Mouse (Mus musculus): Measurements from ENCODE around the gene A4gnt. TPM values are rescaled to one million over a fixed set of nuclear protein-coding genes. Genes with fewer than 3 reads are reported as not detected.

The A4gnt gene
- total RNA-seq, 1 experiment, result not detected

DNA sequence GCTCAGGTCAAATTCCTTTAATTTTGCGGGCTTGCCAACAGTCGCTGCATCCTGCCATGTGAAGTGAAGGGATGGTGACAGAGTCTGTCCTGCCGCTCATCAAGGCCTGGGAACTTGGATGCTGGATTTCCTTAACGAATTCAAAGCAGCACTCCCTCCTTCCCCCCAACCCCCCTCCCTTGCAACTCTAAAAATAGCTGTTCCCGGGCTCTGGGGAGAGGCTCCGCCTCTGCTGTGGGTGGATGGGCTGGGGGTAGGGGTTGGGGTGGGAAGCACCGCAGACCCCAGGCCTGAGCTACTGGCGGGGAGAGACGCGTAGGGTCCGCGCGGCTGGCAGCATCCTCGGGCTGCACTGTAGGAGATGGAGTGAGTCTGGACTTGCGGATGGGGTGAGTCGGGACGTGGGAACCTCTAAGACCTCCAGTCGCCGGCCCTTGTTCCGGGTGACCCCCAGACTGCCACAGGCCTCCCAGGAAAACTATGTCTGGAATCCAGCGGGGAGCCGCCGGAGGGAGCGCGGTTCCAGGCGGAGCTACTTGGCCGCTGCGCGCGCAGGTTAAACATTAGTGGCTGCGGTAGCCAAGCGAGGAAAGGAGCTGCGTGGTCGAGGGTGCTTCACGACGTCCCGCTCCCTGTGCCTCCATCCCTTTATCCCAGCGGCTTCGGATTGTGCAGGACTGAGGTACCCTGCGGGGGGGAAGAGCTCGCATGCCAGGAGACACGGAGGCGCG lies 17.1 kb downstream of the A4gnt start, which contains the start of gene Dzip1l:
Gene Dzip1l, plus strand, starts transcription at position 216 of the 731 bp plus-strand sequence.
- H3K9ac ChIP-seq (ENCODE audit: insufficient read depth, low read depth, low read length, poor library complexity, severe bottlenecking), result peak within 1 kb of the TSS; percentile 53
- H3K36me3 ChIP-seq (ENCODE audit: control insufficient read depth, insufficient read depth, low read length, poor library complexity, severe bottlenecking), result no peaks in the 10 kb centered on the region
- no peak within 1 kb of the TSS for H3K27ac ChIP-seq (ENCODE audit: insufficient read depth, low read depth, low read length, poor library complexity, severe bottlenecking)
- peak within 1 kb of the TSS; percentile 65 to 81 for H3K4me3 ChIP-seq (ENCODE audit: insufficient read depth in 1 of 2, low read depth in 1 of 2, low read length in 2 of 2, poor library complexity in 1 of 2, severe bottlenecking in 1 of 2)
- peak; percentile 50 for DNase-seq (ENCODE audit: low read depth, low spot score)
- TF ChIP-seq HCFC1 (IDR thresholded peaks at IDR 0.05; ENCODE audit: borderline replicate concordance, insufficient read depth, low read length), result no peak
- TF ChIP-seq ZC3H11A (IDR thresholded peaks at IDR 0.05; ENCODE audit: borderline replicate concordance, low read depth, low read length), result no peak
- TF ChIP-seq CHD2 (IDR thresholded peaks at IDR 0.05; ENCODE audit: low read depth, low read length), result no peak
- TF ChIP-seq MAFK (IDR thresholded peaks at IDR 0.05; ENCODE audit: insufficient read depth, low read depth, low read length), result no peak
- TF ChIP-seq ZNF384 (IDR thresholded peaks at IDR 0.05; ENCODE audit: low read depth, low read length), result no peak
- in situ Hi-C loops (cut with MboI; ENCODE audit: low sequenced_read_pairs in 2 of 2, unreplicated experiment in 2 of 2), result no loop called here
- H3K4me1 ChIP-seq (ENCODE audit: control insufficient read depth in 2 of 2, insufficient read depth in 2 of 2, low read length in 2 of 2, poor library complexity in 1 of 2), result 0 out of 4 replicates have a peak, but pooled peaks cover 0 to 3% of the 10 kb centered on the region in 2 experiments
- no peaks in the 10 kb centered on the region for H3K9me3 ChIP-seq (ENCODE audit: control insufficient read depth, insufficient read depth, low read depth, low read length)

DNA sequence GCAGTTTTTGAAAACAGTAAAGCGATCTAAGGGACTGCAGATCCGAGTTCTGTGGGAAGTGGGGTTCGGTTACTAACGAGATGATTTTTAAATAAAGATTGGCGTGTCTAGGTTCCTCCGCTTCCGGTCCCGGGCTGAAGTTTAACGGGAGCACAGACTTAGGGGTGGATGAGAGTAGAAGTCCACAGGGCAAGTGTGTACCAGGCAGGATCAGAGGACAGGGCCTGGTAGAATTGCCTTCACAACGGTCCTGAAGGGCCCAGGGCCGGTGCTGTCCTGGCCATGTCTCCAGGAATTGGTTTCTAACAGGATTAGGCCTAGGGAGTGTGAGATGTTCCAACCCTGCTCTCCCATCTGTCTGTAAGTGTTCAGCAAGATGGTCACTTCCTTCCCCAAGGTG lies 17.8 kb downstream of the A4gnt start:
- Histone ChIP-seq H3K9ac (ENCODE audit: insufficient read depth, low read depth, low read length, poor library complexity, severe bottlenecking) (peak overlapping the region; percentile 53), H3K36me3 (ENCODE audit: control insufficient read depth, insufficient read depth, low read length, poor library complexity, severe bottlenecking) (no peaks in the 10 kb centered on the region), H3K9me3 (ENCODE audit: control insufficient read depth, insufficient read depth, low read depth, low read length) (no peaks in the 10 kb centered on the region), H3K4me1 (ENCODE audit: control insufficient read depth in 2 of 2, insufficient read depth in 2 of 2, low read length in 2 of 2, poor library complexity in 1 of 2) (0 out of 4 replicates have a peak, but pooled peaks cover 0 to 3% of the 10 kb centered on the region in 2 experiments), H3K27ac (ENCODE audit: insufficient read depth, low read depth, low read length, poor library complexity, severe bottlenecking) (no peak overlapping the region), H3K4me3 (ENCODE audit: insufficient read depth in 1 of 2, low read depth in 1 of 2, low read length in 2 of 2, poor library complexity in 1 of 2, severe bottlenecking in 1 of 2) (peak overlapping the region; percentile 65 to 81)
- in situ Hi-C loops (cut with MboI; ENCODE audit: low sequenced_read_pairs in 2 of 2, unreplicated experiment in 2 of 2), result no loop called here
- no peak for TF ChIP-seq HCFC1 (IDR thresholded peaks at IDR 0.05; ENCODE audit: borderline replicate concordance, insufficient read depth, low read length)
- TF ChIP-seq ZC3H11A (IDR thresholded peaks at IDR 0.05; ENCODE audit: borderline replicate concordance, low read depth, low read length), result no peak
- TF ChIP-seq ZNF384 (IDR thresholded peaks at IDR 0.05; ENCODE audit: low read depth, low read length), result no peak
- no peak for TF ChIP-seq MAFK (IDR thresholded peaks at IDR 0.05; ENCODE audit: insufficient read depth, low read depth, low read length)
- TF ChIP-seq CHD2 (IDR thresholded peaks at IDR 0.05; ENCODE audit: low read depth, low read length), result no peak
- no peak for DNase-seq (ENCODE audit: low read depth, low spot score)

DNA sequence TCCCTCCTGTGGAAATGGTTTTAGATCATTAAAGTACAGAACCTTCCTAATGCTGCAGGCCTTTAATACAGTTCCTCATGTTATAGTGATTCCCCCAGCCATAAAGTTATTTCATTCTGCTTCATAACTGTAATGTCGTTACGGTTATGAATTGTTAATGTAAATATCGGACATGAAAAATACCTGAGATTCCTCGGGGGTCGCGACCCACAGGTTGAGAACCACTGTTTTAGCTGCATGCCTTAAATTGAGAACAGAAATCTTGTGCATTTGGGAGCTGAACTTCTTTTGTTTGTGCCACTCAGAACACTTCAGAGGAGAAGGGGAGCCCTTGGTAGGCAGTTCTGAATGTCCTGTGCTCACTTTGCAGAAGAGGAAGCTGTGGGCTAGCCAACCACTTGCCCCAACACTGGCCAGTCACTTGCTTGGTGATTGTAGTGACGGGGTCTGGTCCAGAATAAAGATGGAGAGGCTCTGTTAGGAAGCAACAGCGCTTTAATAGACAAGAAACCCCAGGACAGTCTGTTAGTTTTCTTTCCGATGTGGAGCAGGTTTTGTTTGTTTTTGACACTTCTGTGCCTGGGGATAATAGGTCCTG lies 18.3 kb downstream of the A4gnt start:
- Histone ChIP-seq H3K9me3 (ENCODE audit: control insufficient read depth, insufficient read depth, low read depth, low read length) (no peaks in the 10 kb centered on the region), H3K4me3 (ENCODE audit: insufficient read depth in 1 of 2, low read depth in 1 of 2, low read length in 2 of 2, poor library complexity in 1 of 2, severe bottlenecking in 1 of 2) (peak overlapping the region; percentile 65 to 81; a peak in 3 of 4 replicates), H3K9ac (ENCODE audit: insufficient read depth, low read depth, low read length, poor library complexity, severe bottlenecking) (peak overlapping the region; percentile 53; the same call in 1 of the 2 replicates), H3K27ac (ENCODE audit: insufficient read depth, low read depth, low read length, poor library complexity, severe bottlenecking) (no peak overlapping the region), H3K36me3 (ENCODE audit: control insufficient read depth, insufficient read depth, low read length, poor library complexity, severe bottlenecking) (no peaks in the 10 kb centered on the region), H3K4me1 (ENCODE audit: control insufficient read depth in 2 of 2, insufficient read depth in 2 of 2, low read length in 2 of 2, poor library complexity in 1 of 2) (0 out of 4 replicates have a peak, but pooled peaks cover 0 to 3% of the 10 kb centered on the region in 2 experiments)
- TF ChIP-seq ZC3H11A (IDR thresholded peaks at IDR 0.05; ENCODE audit: borderline replicate concordance, low read depth, low read length), result no peak
- peak; percentile 96 for TF ChIP-seq CHD2 (IDR thresholded peaks at IDR 0.05; ENCODE audit: low read depth, low read length)
- no peak for DNase-seq (ENCODE audit: low read depth, low spot score)
- in situ Hi-C loops (cut with MboI; ENCODE audit: low sequenced_read_pairs in 2 of 2, unreplicated experiment in 2 of 2), result no loop called here

DNA sequence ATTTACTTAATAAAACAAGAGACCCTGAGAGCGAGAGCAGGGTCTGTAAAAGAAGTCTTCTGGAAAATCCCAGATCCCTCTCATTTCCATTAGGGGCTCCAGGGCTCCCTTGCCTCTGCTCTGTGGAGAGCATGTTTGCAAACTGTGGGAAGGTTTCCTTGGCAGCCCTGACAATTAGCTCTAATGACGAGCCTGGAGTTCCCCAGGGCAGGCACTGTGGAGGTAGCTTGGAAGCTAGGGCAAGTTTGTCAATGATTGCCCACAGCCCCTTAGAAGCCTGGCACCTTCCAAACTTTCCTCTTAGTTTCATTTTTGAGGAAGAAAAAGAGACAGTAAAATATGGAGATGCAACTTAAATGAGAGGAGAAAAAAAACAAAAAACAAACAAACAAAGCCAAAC lies 19.5 kb downstream of the A4gnt start:
- no peak for DNase-seq (ENCODE audit: low read depth, low spot score)
- H3K4me1 ChIP-seq (ENCODE audit: control insufficient read depth in 2 of 2, insufficient read depth in 2 of 2, low read length in 2 of 2, poor library complexity in 1 of 2), result 0 out of 4 replicates have a peak, but pooled peaks cover 0 to 3% of the 10 kb centered on the region in 2 experiments
- no peaks in the 10 kb centered on the region for H3K9me3 ChIP-seq (ENCODE audit: control insufficient read depth, insufficient read depth, low read depth, low read length)
- H3K4me3 ChIP-seq (ENCODE audit: insufficient read depth in 1 of 2, low read depth in 1 of 2, low read length in 2 of 2, poor library complexity in 1 of 2, severe bottlenecking in 1 of 2), result no peak overlapping the region
- no peaks in the 10 kb centered on the region for H3K36me3 ChIP-seq (ENCODE audit: control insufficient read depth, insufficient read depth, low read length, poor library complexity, severe bottlenecking)
- TF ChIP-seq HCFC1 (IDR thresholded peaks at IDR 0.05; ENCODE audit: borderline replicate concordance, insufficient read depth, low read length), result no peak
- no peak for TF ChIP-seq MAFK (IDR thresholded peaks at IDR 0.05; ENCODE audit: insufficient read depth, low read depth, low read length)
- TF ChIP-seq ZC3H11A (IDR thresholded peaks at IDR 0.05; ENCODE audit: borderline replicate concordance, low read depth, low read length), result no peak
- TF ChIP-seq CHD2 (IDR thresholded peaks at IDR 0.05; ENCODE audit: low read depth, low read length), result no peak
- TF ChIP-seq ZNF384 (IDR thresholded peaks at IDR 0.05; ENCODE audit: low read depth, low read length), result no peak
- in situ Hi-C loops (cut with MboI; ENCODE audit: low sequenced_read_pairs in 2 of 2, unreplicated experiment in 2 of 2), result no loop called here
- no peak overlapping the region for H3K9ac ChIP-seq (ENCODE audit: insufficient read depth, low read depth, low read length, poor library complexity, severe bottlenecking)
- H3K27ac ChIP-seq (ENCODE audit: insufficient read depth, low read depth, low read length, poor library complexity, severe bottlenecking), result no peak overlapping the region
